Mouse (Mus musculus): ENCODE measurements around the gene Slc25a47.

- TF ChIP-seq CTCF (IDR thresholded peaks at IDR 0.05), result no peak
- peak; percentile 16; the same call in 1 of the 2 replicates for TF ChIP-seq POLR2A (IDR thresholded peaks at IDR 0.05; ENCODE audit: insufficient read depth, low read depth, low read length)
Measured at GRCm38 (mm10) chr12:108794078-108794711, 41.7 kb upstream of the Slc25a47 start.

Data from heart, adult 2 months (tissue).